Mouse (Mus musculus): ENCODE results near the gene Acbd4. TPM values are rescaled to one million over a fixed set of nuclear protein-coding genes. Genes with fewer than 3 reads are reported as not detected.

Gene Acbd4
- polyA plus RNA-seq, 1 experiment from 2014 or later = 27.8 TPM

- Histone ChIP-seq H3K36me3 (peaks cover 17% of the 10 kb centered on the region), H3K27ac (no peak overlapping the region), H3K9ac (no peak overlapping the region), H3K27me3 (no peaks in the 10 kb centered on the region), H3K4me2 (no peak overlapping the region), H3K4me3 (no peak overlapping the region), H3K9me3 (no peaks in the 10 kb centered on the region), H3K4me1 (peaks cover 29% of the 10 kb centered on the region)
- WGBS = 84% methylated on average over 8 of the region's 8 CpGs
- ATAC-seq (ENCODE audit: insufficient number of reproducible peaks, low FRiP score, low TSS enrichment, low read depth) = no peak
Measured at GRCm38 (mm10) chr11:103136039-103136577, 34.6 kb downstream of the Acbd4 start.

GRCm38 (mm10) chr11:103139951-103140762 lies 38.7 kb downstream of the Acbd4 start:
- Histone ChIP-seq H3K27me3 (no peaks in the 10 kb centered on the region), H3K9me3 (no peaks in the 10 kb centered on the region), H3K4me3 (no peak overlapping the region), H3K4me1 (peaks cover 30% of the 10 kb centered on the region), H3K4me2 (no peak overlapping the region), H3K36me3 (peaks cover 17% of the 10 kb centered on the region), H3K9ac (no peak overlapping the region), H3K27ac (peak overlapping the region; percentile 83)
- WGBS = 83% methylated on average over 14 of the region's 14 CpGs
- no peak for ATAC-seq (ENCODE audit: insufficient number of reproducible peaks, low FRiP score, low TSS enrichment, low read depth)

GRCm38 (mm10) chr11:103140763-103141100 lies 39.2 kb downstream of the Acbd4 start:
- Histone ChIP-seq H3K9me3 (no peaks in the 10 kb centered on the region), H3K36me3 (peaks cover 17% of the 10 kb centered on the region), H3K4me1 (peaks cover 30% of the 10 kb centered on the region), H3K27ac (peak overlapping the region; percentile 83), H3K4me2 (no peak overlapping the region), H3K9ac (no peak overlapping the region), H3K4me3 (no peak overlapping the region), H3K27me3 (no peaks in the 10 kb centered on the region)
- no peak for ATAC-seq (ENCODE audit: insufficient number of reproducible peaks, low FRiP score, low TSS enrichment, low read depth)
- WGBS = 44% methylated on average over 6 of the region's 6 CpGs

GRCm38 (mm10) chr11:103141101-103141943 lies 39.8 kb downstream of the Acbd4 start:
- H3K4me1 ChIP-seq = peaks cover 30% of the 10 kb centered on the region
- WGBS = 28% methylated on average over 11 of the region's 11 CpGs
- H3K27me3 ChIP-seq = no peaks in the 10 kb centered on the region
- H3K36me3 ChIP-seq = peaks cover 17% of the 10 kb centered on the region
- H3K27ac ChIP-seq = peak overlapping the region; percentile 83
- no peak overlapping the region for H3K4me2 ChIP-seq
- no peaks in the 10 kb centered on the region for H3K9me3 ChIP-seq
- no peak overlapping the region for H3K9ac ChIP-seq
- no peak for ATAC-seq (ENCODE audit: insufficient number of reproducible peaks, low FRiP score, low TSS enrichment, low read depth)
- no peak overlapping the region for H3K4me3 ChIP-seq

GRCm38 (mm10) chr11:103141944-103142255 lies 40.4 kb downstream of the Acbd4 start:
- no peak overlapping the region for H3K9ac ChIP-seq
- no peaks in the 10 kb centered on the region for H3K9me3 ChIP-seq
- H3K4me2 ChIP-seq = no peak overlapping the region
- H3K36me3 ChIP-seq = peaks cover 17% of the 10 kb centered on the region
- peak overlapping the region; percentile 83 for H3K27ac ChIP-seq
- ATAC-seq (ENCODE audit: insufficient number of reproducible peaks, low FRiP score, low TSS enrichment, low read depth) = no peak
- 53% methylated on average over 1 of the region's 1 CpGs for whole genome bisulfite sequencing
- no peaks in the 10 kb centered on the region for H3K27me3 ChIP-seq
- no peak overlapping the region for H3K4me3 ChIP-seq
- H3K4me1 ChIP-seq = peaks cover 30% of the 10 kb centered on the region

- no peaks in the 10 kb centered on the region for H3K27me3 ChIP-seq
- peak overlapping the region; percentile 83 for H3K27ac ChIP-seq
- 24% methylated on average over 8 of the region's 8 CpGs for WGBS
- H3K4me2 ChIP-seq = peak overlapping the region; percentile 31
- peaks cover 17% of the 10 kb centered on the region for H3K36me3 ChIP-seq
- peak overlapping the region; percentile 26 for H3K4me3 ChIP-seq
- no peaks in the 10 kb centered on the region for H3K9me3 ChIP-seq
- peak; percentile 52 for ATAC-seq (ENCODE audit: insufficient number of reproducible peaks, low FRiP score, low TSS enrichment, low read depth)
- H3K4me1 ChIP-seq = peaks cover 30% of the 10 kb centered on the region
- no peak overlapping the region for H3K9ac ChIP-seq
Measured at GRCm38 (mm10) chr11:103142441-103143182, 41.1 kb downstream of the Acbd4 start.

- Histone ChIP-seq H3K9ac (no peak overlapping the region), H3K4me1 (peaks cover 30% of the 10 kb centered on the region), H3K27ac (0 out of 2 replicates have a peak overlapping the region, but pooled peaks have one; percentile 14), H3K4me3 (no peak overlapping the region), H3K36me3 (peaks cover 2% of the 10 kb centered on the region; the same call in 1 of the 2 replicates), H3K27me3 (no peaks in the 10 kb centered on the region), H3K9me3 (no peaks in the 10 kb centered on the region), H3K4me2 (no peak overlapping the region)
- ATAC-seq (ENCODE audit: insufficient number of reproducible peaks, low FRiP score, low TSS enrichment, low read depth) = no peak
- 33% methylated on average over 12 of the region's 12 CpGs for WGBS
Measured at GRCm38 (mm10) chr11:103144309-103145285, 43.1 kb downstream of the Acbd4 start.

- ATAC-seq (ENCODE audit: insufficient number of reproducible peaks, low FRiP score, low TSS enrichment, low read depth) = no peak
- Histone ChIP-seq H3K4me3 (no peak overlapping the region), H3K27ac (no peak overlapping the region), H3K9me3 (no peaks in the 10 kb centered on the region), H3K36me3 (no peaks in the 10 kb centered on the region), H3K27me3 (no peaks in the 10 kb centered on the region), H3K4me2 (no peak overlapping the region), H3K9ac (no peak overlapping the region), H3K4me1 (peaks cover 19% of the 10 kb centered on the region)
- 87% methylated on average over 4 of the region's 4 CpGs for WGBS
Measured at GRCm38 (mm10) chr11:103146386-103146785, 44.9 kb downstream of the Acbd4 start.

- Histone ChIP-seq H3K4me1 (peaks cover 6% of the 10 kb centered on the region), H3K9ac (no peak overlapping the region), H3K4me2 (no peak overlapping the region), H3K36me3 (no peaks in the 10 kb centered on the region), H3K4me3 (no peak overlapping the region), H3K27ac (no peak overlapping the region), H3K9me3 (no peaks in the 10 kb centered on the region), H3K27me3 (no peaks in the 10 kb centered on the region)
- no peak for ATAC-seq (ENCODE audit: insufficient number of reproducible peaks, low FRiP score, low TSS enrichment, low read depth)
- 51% methylated on average over 4 of the region's 4 CpGs for WGBS
Measured at GRCm38 (mm10) chr11:103147766-103148165, 46.3 kb downstream of the Acbd4 start.

- 90% methylated on average over 4 of the region's 4 CpGs for WGBS
- Histone ChIP-seq H3K36me3 (no peaks in the 10 kb centered on the region), H3K9me3 (no peaks in the 10 kb centered on the region), H3K27ac (no peak overlapping the region), H3K4me1 (peaks cover under 1% of the 10 kb centered on the region; the same call in 1 of the 2 replicates), H3K4me2 (no peak overlapping the region), H3K4me3 (no peak overlapping the region), H3K27me3 (no peaks in the 10 kb centered on the region), H3K9ac (no peak overlapping the region)
- ATAC-seq (ENCODE audit: insufficient number of reproducible peaks, low FRiP score, low TSS enrichment, low read depth) = no peak
Measured at GRCm38 (mm10) chr11:103149771-103150170, 48.3 kb downstream of the Acbd4 start.
